Mouse (Mus musculus): Measurements from ENCODE around the gene Slc11a1.

- no peak for TF ChIP-seq CTCF (IDR thresholded peaks at IDR 0.05; ENCODE audit: low read depth, low read length)
- TF ChIP-seq POLR2A (IDR thresholded peaks at IDR 0.05; ENCODE audit: borderline replicate concordance, low read depth, low read length) = no peak
These were observed 39.4 kb upstream of the Slc11a1 start for GRCm38 (mm10) chr1:74335436-74336170.
